Mouse (Mus musculus): ENCODE results near the gene Acaca. TPM values are rescaled to one million over a fixed set of nuclear protein-coding genes. Genes with fewer than 3 reads are reported as not detected.

The Acaca gene
- polyA plus RNA-seq, 1 experiment = 0.41 TPM

DNA sequence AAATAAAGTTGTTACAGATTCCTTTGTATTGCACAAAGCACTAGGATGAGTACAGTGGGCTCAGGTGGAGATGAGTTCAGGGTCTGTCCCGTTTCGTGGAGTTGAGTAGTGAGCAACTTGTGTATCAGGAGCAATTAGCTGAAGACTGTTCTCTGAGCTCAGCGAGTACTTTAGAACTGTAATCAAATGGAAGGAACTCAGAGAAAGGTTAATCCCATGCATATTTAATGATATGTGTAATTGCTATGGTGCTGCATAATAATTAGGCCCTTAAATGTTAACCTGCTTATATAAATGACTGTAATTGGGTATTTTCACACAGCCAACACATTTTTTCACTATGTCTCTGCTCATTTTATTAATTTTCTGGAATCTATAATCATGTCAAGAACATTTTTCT lies 7.0 kb downstream of the Acaca start:
- Histone ChIP-seq H3K27me3 (ENCODE audit: control insufficient read depth) (peaks cover 14% of the 10 kb centered on the region), H3K9me3 (ENCODE audit: control insufficient read depth, low read length) (no peaks in the 10 kb centered on the region), H3K36me3 (ENCODE audit: control insufficient read depth) (no peaks in the 10 kb centered on the region), H3K4me3 (replicated peaks) (no peak overlapping the region), H3K4me1 (ENCODE audit: control insufficient read depth) (no peaks in the 10 kb centered on the region)
- TF ChIP-seq TAL1 (IDR thresholded peaks at IDR 0.05; ENCODE audit: low read length) (no peak), GATA1 (IDR thresholded peaks at IDR 0.05; ENCODE audit: low read length) (no peak)

DNA sequence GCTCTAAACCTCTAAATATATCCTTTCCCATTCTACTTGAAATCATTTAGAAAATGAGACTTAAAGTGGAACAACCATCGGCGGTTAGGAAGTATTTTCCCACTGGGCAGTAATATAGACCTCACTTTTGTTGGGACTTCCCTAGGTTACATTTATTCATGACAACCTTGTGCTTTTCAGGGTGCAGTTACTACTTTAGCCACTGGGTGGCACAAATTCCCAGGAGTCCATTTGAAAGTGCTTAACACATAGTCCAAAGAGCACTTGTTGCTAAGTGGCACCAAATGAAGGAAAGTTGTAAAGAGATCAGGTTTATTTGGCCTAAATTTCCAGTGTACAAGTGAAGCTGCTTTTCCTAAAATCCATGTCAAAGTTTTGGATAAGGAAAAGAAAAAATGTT lies 12.3 kb downstream of the Acaca start:
- Histone ChIP-seq H3K4me1 (ENCODE audit: control insufficient read depth) (no peaks in the 10 kb centered on the region), H3K27me3 (ENCODE audit: control insufficient read depth) (peaks cover 10% of the 10 kb centered on the region; the same call in 1 of the 2 replicates), H3K9me3 (ENCODE audit: control insufficient read depth, low read length) (no peaks in the 10 kb centered on the region), H3K4me3 (replicated peaks) (no peak overlapping the region), H3K36me3 (ENCODE audit: control insufficient read depth) (no peaks in the 10 kb centered on the region)
- TF ChIP-seq TAL1 (IDR thresholded peaks at IDR 0.05; ENCODE audit: low read length) (no peak), GATA1 (IDR thresholded peaks at IDR 0.05; ENCODE audit: low read length) (no peak)

DNA sequence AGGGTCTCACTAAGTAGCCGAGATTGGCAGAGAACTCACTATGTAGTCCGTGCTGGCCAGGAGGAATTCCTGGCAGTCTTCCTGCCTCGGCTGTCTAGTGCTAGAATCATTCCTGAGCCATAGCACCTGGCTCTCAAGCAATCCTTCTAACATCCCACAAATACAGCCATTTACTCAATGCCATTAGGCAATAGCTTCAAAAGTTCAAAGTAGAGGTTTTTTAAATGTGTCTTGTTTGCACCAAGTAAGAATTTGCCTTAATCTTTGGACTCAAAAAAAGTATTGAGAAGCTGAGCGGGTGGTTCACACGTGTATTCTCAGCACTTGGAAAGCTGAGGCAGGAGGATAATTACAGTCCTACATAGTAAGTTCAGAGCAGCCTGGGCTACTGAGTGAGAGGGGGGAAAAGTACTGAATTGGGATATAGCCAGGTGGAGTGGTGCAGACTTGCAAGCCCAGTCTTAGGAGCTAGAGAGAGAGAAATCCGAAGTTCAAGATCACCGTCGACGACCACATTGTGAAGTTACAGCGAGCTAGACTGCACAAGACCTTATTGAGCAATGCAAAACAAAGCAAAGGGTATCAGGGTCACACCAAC lies 15.8 kb downstream of the Acaca start:
- TF ChIP-seq TAL1 (IDR thresholded peaks at IDR 0.05; ENCODE audit: low read length) (no peak), GATA1 (IDR thresholded peaks at IDR 0.05; ENCODE audit: low read length) (no peak)
- H3K9me3 ChIP-seq (ENCODE audit: control insufficient read depth, low read length) = no peaks in the 10 kb centered on the region
- H3K27me3 ChIP-seq (ENCODE audit: control insufficient read depth) = peaks cover 7% of the 10 kb centered on the region; the same call in 1 of the 2 replicates
- H3K4me3 ChIP-seq (replicated peaks) = no peak overlapping the region
- peaks cover 4% of the 10 kb centered on the region for H3K4me1 ChIP-seq (ENCODE audit: control insufficient read depth)
- H3K36me3 ChIP-seq (ENCODE audit: control insufficient read depth) = no peaks in the 10 kb centered on the region

GRCm38 (mm10) chr11:84146081-84146480 lies 16.6 kb downstream of the Acaca start:
- Histone ChIP-seq H3K36me3 (ENCODE audit: control insufficient read depth) (no peaks in the 10 kb centered on the region), H3K9me3 (ENCODE audit: control insufficient read depth, low read length) (no peaks in the 10 kb centered on the region), H3K4me3 (replicated peaks) (no peak overlapping the region), H3K4me1 (ENCODE audit: control insufficient read depth) (peaks cover 4% of the 10 kb centered on the region), H3K27me3 (ENCODE audit: control insufficient read depth) (peaks cover 7% of the 10 kb centered on the region; the same call in 1 of the 2 replicates)
- TF ChIP-seq GATA1 (IDR thresholded peaks at IDR 0.05; ENCODE audit: low read length) = no peak
- no peak for TF ChIP-seq TAL1 (IDR thresholded peaks at IDR 0.05; ENCODE audit: low read length)

GRCm38 (mm10) chr11:84150884-84151283 lies 21.4 kb downstream of the Acaca start:
- Histone ChIP-seq H3K9me3 (ENCODE audit: control insufficient read depth, low read length) (no peaks in the 10 kb centered on the region), H3K4me1 (ENCODE audit: control insufficient read depth) (peaks cover 4% of the 10 kb centered on the region), H3K4me3 (replicated peaks) (no peak overlapping the region), H3K27me3 (ENCODE audit: control insufficient read depth) (peaks cover 2% of the 10 kb centered on the region; the same call in 1 of the 2 replicates), H3K36me3 (ENCODE audit: control insufficient read depth) (no peaks in the 10 kb centered on the region)
- TF ChIP-seq TAL1 (IDR thresholded peaks at IDR 0.05; ENCODE audit: low read length) = no peak
- no peak for TF ChIP-seq GATA1 (IDR thresholded peaks at IDR 0.05; ENCODE audit: low read length)

GRCm38 (mm10) chr11:84156535-84157262 lies 27.2 kb downstream of the Acaca start:
- Histone ChIP-seq H3K27me3 (ENCODE audit: control insufficient read depth) (no peaks in the 10 kb centered on the region; the same call in 1 of the 2 replicates), H3K4me3 (replicated peaks) (no peak overlapping the region)
- TF ChIP-seq GATA1 (IDR thresholded peaks at IDR 0.05; ENCODE audit: low read length) (no peak), TAL1 (IDR thresholded peaks at IDR 0.05; ENCODE audit: low read length) (no peak)

GRCm38 (mm10) chr11:84164123-84164522 lies 34.7 kb downstream of the Acaca start:
- Histone ChIP-seq H3K4me3 (replicated peaks) (no peak overlapping the region), H3K9me3 (ENCODE audit: control insufficient read depth, low read length) (no peaks in the 10 kb centered on the region), H3K27me3 (ENCODE audit: control insufficient read depth) (0 out of 2 replicates have a peak, but pooled peaks cover 2% of the 10 kb centered on the region), H3K4me1 (ENCODE audit: control insufficient read depth) (no peaks in the 10 kb centered on the region), H3K36me3 (ENCODE audit: control insufficient read depth) (no peaks in the 10 kb centered on the region)
- TF ChIP-seq GATA1 (IDR thresholded peaks at IDR 0.05; ENCODE audit: low read length) (no peak), TAL1 (IDR thresholded peaks at IDR 0.05; ENCODE audit: low read length) (no peak)

More at GRCm38 (mm10) chr11:84156535-84157262, 27.2 kb downstream of the Acaca start:
- H3K9me3 ChIP-seq (ENCODE audit: control insufficient read depth, low read length) = no peaks in the 10 kb centered on the region
- no peaks in the 10 kb centered on the region for H3K36me3 ChIP-seq (ENCODE audit: control insufficient read depth)
- no peaks in the 10 kb centered on the region for H3K4me1 ChIP-seq (ENCODE audit: control insufficient read depth)

GRCm38 (mm10) chr11:84164561-84164960 lies 35.1 kb downstream of the Acaca start:
- Histone ChIP-seq H3K27me3 (ENCODE audit: control insufficient read depth) (0 out of 2 replicates have a peak, but pooled peaks cover 2% of the 10 kb centered on the region), H3K36me3 (ENCODE audit: control insufficient read depth) (no peaks in the 10 kb centered on the region), H3K9me3 (ENCODE audit: control insufficient read depth, low read length) (no peaks in the 10 kb centered on the region), H3K4me3 (replicated peaks) (no peak overlapping the region), H3K4me1 (ENCODE audit: control insufficient read depth) (no peaks in the 10 kb centered on the region)
- TF ChIP-seq GATA1 (IDR thresholded peaks at IDR 0.05; ENCODE audit: low read length) (no peak), TAL1 (IDR thresholded peaks at IDR 0.05; ENCODE audit: low read length) (no peak)

DNA sequence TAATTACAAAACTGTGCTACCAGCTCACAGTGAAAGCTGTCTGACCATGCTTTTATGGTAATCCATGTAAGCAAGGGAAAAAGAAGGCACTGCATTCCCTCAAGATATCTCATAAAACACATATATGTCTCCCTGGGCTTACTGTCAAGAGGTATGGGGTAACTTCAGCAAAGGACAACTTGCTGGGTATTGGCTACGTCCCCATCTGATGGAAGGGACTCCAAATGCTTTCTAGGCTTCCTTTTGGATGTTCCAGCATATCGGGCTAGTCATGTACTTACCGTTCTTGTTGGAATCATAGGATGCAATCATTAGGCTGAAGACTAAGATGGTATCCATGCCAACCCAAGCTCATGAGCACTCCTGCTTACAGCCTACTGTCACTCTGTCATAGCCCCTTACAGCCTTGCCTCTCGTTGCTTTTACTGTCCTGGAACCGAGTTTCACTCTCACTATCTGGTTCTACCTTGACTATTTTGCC lies 37.6 kb downstream of the Acaca start, which contains the start of gene Gm11437:
Gene Gm11437 (minus strand): TSS at position 431 of the 481 bp plus-strand sequence.
- Histone ChIP-seq H3K36me3 (ENCODE audit: control insufficient read depth) (no peaks in the 10 kb centered on the region), H3K27me3 (ENCODE audit: control insufficient read depth) (0 out of 2 replicates have a peak, but pooled peaks cover 2% of the 10 kb centered on the region), H3K4me3 (replicated peaks) (no peak within 1 kb of the TSS), H3K9me3 (ENCODE audit: control insufficient read depth, low read length) (no peaks in the 10 kb centered on the region), H3K4me1 (ENCODE audit: control insufficient read depth) (no peaks in the 10 kb centered on the region)
- TF ChIP-seq GATA1 (IDR thresholded peaks at IDR 0.05; ENCODE audit: low read length) = no peak
- TF ChIP-seq TAL1 (IDR thresholded peaks at IDR 0.05; ENCODE audit: low read length) = no peak

Data from erythroblast, embryonic 14.5 days (primary cell).